Mouse (Mus musculus): ENCODE data around the gene Ahnak.

Ahnak gene

DNA sequence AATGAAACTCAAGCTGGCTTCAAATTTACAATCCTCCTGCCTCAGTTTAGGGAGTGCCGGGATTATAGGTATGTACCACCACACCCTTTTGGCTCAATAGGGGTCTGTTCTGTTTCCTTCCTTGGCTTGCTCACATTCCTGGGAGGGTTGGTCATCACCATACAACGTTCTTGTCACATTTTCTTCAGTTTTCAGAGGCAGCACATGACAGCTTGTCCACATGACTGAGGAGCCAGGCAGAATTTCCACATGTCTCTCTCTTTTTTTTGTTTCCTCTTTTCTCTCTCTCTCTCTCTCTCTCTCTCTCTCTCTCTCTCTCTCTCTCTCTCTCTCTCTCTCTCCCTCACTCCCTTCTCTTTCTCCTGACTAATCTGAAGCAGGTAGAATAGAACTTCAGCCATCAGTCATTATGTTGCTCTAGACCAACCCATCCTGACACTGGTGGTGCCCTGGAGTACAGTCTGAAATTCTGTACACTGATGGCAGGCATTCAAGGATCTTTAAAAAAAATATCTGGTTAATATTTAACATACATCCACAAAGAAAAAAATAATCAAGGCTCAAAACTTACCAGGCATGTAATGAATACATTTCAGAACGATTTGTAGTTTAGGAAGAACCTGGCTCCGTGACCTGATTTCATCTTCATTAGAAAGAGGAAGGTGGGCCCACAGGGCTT, 88.0 kb downstream of the Ahnak start:
- TF ChIP-seq GATA4 (IDR thresholded peaks at IDR 0.05; ENCODE audit: insufficient replicate concordance, low read length), result no peak

GRCm38 (mm10) chr19:9079916-9080315, 90.8 kb downstream of the Ahnak start:
- no peak for TF ChIP-seq GATA4 (IDR thresholded peaks at IDR 0.05; ENCODE audit: insufficient replicate concordance, low read length)

DNA sequence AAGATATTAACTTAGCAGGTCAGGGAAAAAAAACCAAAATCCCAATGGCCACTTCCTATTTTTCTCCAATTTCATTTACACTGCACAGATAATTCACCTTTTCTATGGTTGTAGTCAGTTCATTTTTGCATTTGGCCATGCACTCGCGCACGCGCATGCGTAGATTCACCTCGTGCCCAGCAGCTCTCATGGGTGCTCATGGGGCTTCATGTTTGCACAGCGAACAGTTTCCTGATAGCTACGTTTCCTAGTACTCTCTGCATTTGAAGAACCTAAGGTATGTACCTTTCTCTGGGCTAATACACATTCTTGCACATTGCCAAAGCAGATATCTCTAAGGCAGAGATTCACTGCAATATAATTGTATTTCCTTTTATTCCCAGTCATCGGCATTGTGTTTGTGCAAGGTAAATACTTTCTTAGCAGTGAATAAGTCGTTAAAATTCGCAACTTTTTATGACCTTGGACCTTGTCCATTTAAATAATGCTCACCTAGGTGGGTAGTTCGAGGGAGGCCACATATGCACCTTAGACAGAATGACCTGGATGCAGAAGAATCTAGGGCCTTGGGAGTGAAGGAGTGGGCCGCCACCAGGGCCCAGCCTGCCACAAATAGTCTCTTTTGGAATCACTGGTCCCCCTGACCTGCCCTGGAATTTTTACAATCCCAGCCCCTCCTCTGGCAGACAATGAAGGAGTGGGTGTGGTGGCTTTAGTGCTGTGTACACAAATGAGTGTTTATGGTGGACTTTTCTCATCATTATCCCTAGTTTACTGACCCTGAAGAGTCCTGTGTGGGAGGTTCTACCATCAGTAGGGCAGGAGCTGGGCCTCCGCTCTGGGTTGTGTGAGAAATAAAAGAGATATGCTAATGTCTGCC, 92.5 kb downstream of the Ahnak start:
- no peak for TF ChIP-seq GATA4 (IDR thresholded peaks at IDR 0.05; ENCODE audit: insufficient replicate concordance, low read length)

GRCm38 (mm10) chr19:9082191-9083009, 93.3 kb downstream of the Ahnak start:
- TF ChIP-seq GATA4 (IDR thresholded peaks at IDR 0.05; ENCODE audit: insufficient replicate concordance, low read length), result no peak

GRCm38 (mm10) chr19:9083010-9083355, 93.9 kb downstream of the Ahnak start:
- TF ChIP-seq GATA4 (IDR thresholded peaks at IDR 0.05; ENCODE audit: insufficient replicate concordance, low read length), result no peak

GRCm38 (mm10) chr19:9087821-9088220, 98.7 kb downstream of the Ahnak start, which contains the start of gene Scgb1a1:
Gene Scgb1a1, minus strand, starts transcription at chr19:9087958.
- no peak for TF ChIP-seq GATA4 (IDR thresholded peaks at IDR 0.05; ENCODE audit: insufficient replicate concordance, low read length)

DNA sequence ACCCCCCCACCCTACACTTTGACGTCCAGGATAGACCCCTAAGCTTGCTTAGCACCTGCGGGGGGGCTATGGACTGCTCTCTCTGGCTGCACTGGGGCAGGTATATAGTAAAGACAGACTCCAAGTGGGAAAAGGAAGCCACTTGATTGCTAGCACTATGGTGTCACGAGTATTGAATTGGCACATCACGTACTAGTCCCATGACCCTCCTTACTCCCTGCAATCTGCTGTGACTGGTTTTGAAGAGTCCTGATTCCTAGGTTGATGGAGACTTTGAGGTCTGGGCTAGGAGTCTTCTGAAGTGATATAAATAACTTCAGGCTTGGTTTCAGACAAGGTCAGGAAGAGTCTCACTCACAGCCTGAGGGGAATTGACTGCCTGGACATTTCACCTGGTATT, 101.1 kb downstream of the Ahnak start:
- no peak for TF ChIP-seq GATA4 (IDR thresholded peaks at IDR 0.05; ENCODE audit: insufficient replicate concordance, low read length)

- TF ChIP-seq GATA4 (IDR thresholded peaks at IDR 0.05; ENCODE audit: insufficient replicate concordance, low read length), result no peak
These were observed 101.6 kb downstream of the Ahnak start for GRCm38 (mm10) chr19:9090709-9091108.

GRCm38 (mm10) chr19:9095111-9095510, 106.0 kb downstream of the Ahnak start:
- no peak for TF ChIP-seq GATA4 (IDR thresholded peaks at IDR 0.05; ENCODE audit: insufficient replicate concordance, low read length)

DNA sequence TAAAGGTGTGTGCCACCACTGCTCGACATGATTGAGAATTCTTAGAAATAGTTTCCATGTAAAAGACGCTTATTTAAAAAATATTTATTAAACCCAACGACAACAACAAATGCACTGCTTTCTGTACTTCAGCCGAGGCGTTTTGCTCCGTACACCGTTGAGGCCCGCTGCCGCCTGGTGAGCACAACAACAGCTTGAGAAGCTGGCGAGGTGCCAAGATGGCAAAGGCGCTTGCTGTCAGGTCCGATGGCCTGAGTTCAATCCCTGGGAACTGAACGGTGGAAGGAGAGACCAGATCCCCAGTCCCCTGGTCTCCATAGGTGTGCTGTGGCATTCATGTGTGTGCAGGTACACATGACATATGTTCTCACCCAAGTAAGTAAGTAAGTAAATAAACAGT, 108.4 kb downstream of the Ahnak start:
- no peak for TF ChIP-seq GATA4 (IDR thresholded peaks at IDR 0.05; ENCODE audit: insufficient replicate concordance, low read length)

GRCm38 (mm10) chr19:9099751-9100150, 110.7 kb downstream of the Ahnak start:
- no peak for TF ChIP-seq GATA4 (IDR thresholded peaks at IDR 0.05; ENCODE audit: insufficient replicate concordance, low read length)

DNA sequence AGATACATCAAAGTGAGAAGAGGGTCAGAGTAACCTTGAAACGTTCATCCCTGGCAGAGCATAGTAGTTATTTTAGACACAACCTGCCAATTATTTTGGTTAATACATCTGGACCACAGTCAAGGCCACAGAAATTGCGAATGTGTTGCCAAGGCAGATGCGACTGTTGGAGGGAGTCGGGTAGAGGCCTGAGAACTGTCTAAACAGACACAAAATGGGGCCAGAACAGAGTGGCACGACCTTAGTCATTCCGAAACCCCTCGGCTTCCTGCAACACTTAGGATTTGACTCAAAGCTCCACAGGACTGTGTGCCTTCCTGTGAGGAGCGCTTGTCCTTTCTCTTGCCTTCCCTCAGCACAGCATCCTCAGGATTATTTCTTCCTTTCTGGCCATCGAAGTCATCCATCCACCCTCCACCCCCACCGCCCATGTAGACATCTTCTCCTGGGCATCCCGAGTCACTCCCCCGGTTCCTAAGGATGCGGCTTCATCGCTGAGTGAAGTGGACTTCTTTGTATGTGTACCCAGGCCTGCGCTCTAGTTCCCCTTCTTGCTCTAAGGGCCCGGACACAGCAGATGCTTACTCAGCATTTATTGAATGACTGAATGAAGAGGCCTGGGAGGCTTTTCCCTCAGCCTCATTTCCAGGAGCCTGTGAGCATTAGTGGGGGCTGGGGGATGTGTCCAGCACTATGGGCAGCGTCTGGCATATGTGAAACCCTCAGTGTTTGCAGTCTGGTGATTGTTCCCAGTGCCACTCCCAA, 111.4 kb downstream of the Ahnak start:
- no peak for TF ChIP-seq GATA4 (IDR thresholded peaks at IDR 0.05; ENCODE audit: insufficient replicate concordance, low read length)

DNA sequence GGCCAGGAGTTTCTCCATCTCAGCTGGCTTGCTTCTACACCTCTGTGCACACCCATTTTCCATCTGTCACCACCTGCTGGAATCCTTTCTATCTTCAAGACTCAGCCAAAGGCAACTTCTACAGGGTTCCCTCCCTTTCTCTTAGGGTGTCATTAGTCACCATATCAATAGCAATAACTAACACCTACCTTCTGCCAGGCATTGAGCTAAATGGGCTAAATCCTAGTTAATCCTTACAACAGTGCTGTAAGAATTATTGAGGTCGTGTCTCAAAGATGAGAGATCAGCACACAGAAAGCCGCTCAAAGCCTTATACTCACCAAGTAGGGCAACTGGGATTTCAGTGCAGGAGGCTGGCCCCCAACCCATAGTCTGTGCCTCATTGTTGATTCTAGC, 112.0 kb downstream of the Ahnak start:
- no peak for TF ChIP-seq GATA4 (IDR thresholded peaks at IDR 0.05; ENCODE audit: insufficient replicate concordance, low read length)

GRCm38 (mm10) chr19:9103986-9104385, 114.9 kb downstream of the Ahnak start:
- TF ChIP-seq GATA4 (IDR thresholded peaks at IDR 0.05; ENCODE audit: insufficient replicate concordance, low read length), result no peak

Data from liver, adult (tissue).